Mouse (Mus musculus) midbrain, postnatal 0 days (tissue): Measurements from ENCODE around the gene H1fx. TPM values are rescaled to one million over a fixed set of nuclear protein-coding genes. Genes with fewer than 3 reads are reported as not detected.

ENCODE experiments used
- ATAC-seq: fragments of 200-750 bp; cut with Nextera tagmentation; 2 replicates; pipeline ENCODE4 v1.8.0; 2017; ENCODE audit warnings: moderate number of reproducible peaks, mild to moderate bottlenecking, moderate TSS enrichment, moderate library complexity; ENCODE audit not compliant: low FRiP score
- DNase-seq: peaks from one replicate; pipeline ENCODE4 v3.0.0-alpha.2; 2015; ENCODE audit warnings: low spot score
- H3K27ac ChIP-seq: fragments of 300-500 bp; sonication (generic); 2 replicates; pipeline ENCODE4 v1.5.1; 2014; ENCODE audit warnings: low read depth, mild to moderate bottlenecking, low read length, mixed read lengths
- H3K27me3 ChIP-seq: fragments of 300-500 bp; sonication (generic); 2 replicates; pipeline ENCODE4 v1.6.1; 2014; ENCODE audit warnings: low read length, control low read depth, mixed read lengths; ENCODE audit not compliant: insufficient read depth
- H3K36me3 ChIP-seq: fragments of 300-500 bp; sonication (generic); 2 replicates; pipeline ENCODE4 v1.6.1; 2014; ENCODE audit warnings: low read length, control low read depth, mixed read lengths; ENCODE audit not compliant: insufficient read depth
- H3K4me1 ChIP-seq: fragments of 300-500 bp; sonication (generic); 2 replicates; pipeline ENCODE4 v1.6.1; 2014; ENCODE audit warnings: mild to moderate bottlenecking, control low read depth, antibody characterized with exemption, low read length, mixed read lengths; ENCODE audit not compliant: insufficient read depth
- H3K4me2 ChIP-seq: fragments of 300-500 bp; sonication (generic); 2 replicates; pipeline ENCODE4 v1.6.1; 2014; ENCODE audit warnings: low read depth, mild to moderate bottlenecking, low read length, mixed read lengths; ENCODE audit not compliant: poor library complexity, severe bottlenecking
- H3K4me3 ChIP-seq: fragments of 300-500 bp; sonication (generic); 2 replicates; pipeline ENCODE4 v1.5.1; 2014; ENCODE audit warnings: low read depth, mild to moderate bottlenecking, low read length, moderate library complexity
- H3K9ac ChIP-seq: fragments of 300-500 bp; sonication (generic); replicated peaks from 2 replicates; pipeline ENCODE4 v1.6.1; 2014; ENCODE audit warnings: mild to moderate bottlenecking, low read length, moderate library complexity, mixed read lengths; ENCODE audit not compliant: poor library complexity, severe bottlenecking
- H3K9me3 ChIP-seq: fragments of 300-500 bp; sonication (generic); 2 replicates; pipeline ENCODE4 v1.6.1; 2016; ENCODE audit warnings: low read length, control low read depth
- CTCF ChIP-seq: IDR thresholded peaks from 2 replicates; pipeline ENCODE4 v1.5.1; 2016; ENCODE audit warnings: antibody characterized with exemption, mild to moderate bottlenecking
- WGBS: fragments of 180-500 bp; shearing (Covaris S2); extraction: QIAGEN DNeasy Blood & Tissue Kit; methylation state at CpG from one replicate; pipeline ENCODE4 v1.1.7; 2014; 5-methylcytosine and 5-hydroxymethylcytosine counted together
- microRNA-seq: library from miRNA; unstranded; fragments of <30 nt; microRNA quantifications from one replicate; pipeline ENCODE4, GENCODE M21; 2016; ENCODE audit warnings: borderline number of aligned reads
- polyA plus RNA-seq: library from polyadenylated mRNA; unstranded; fragments of >200 nt; fragmentation: Nextera tagmentation; extraction: Ambion mirVana; gene quantifications from 2 replicates; pipeline ENCODE4 v1.2.1, GENCODE M21; 2015
- total RNA-seq: library from RNA; depleted of rRNA; stranded (reverse); fragments of >200 nt; gene quantifications from 2 replicates; pipeline ENCODE4 v1.2.3, GENCODE M21; 2014; rRNA removed

Gene H1fx
- total and polyA plus RNA-seq, 2 experiments from 2014 or later, result 22.7 to 52.8 TPM

GRCm38 (mm10) chr6:87935037-87935436 lies 46.4 kb downstream of the H1fx start:
- no peaks in the 10 kb centered on the region for H3K9me3 ChIP-seq
- H3K36me3 ChIP-seq, result peaks cover 42% of the 10 kb centered on the region
- no peak for ATAC-seq
- no peak overlapping the region for H3K4me2 ChIP-seq
- no peak for DNase-seq
- no peak overlapping the region for H3K4me3 ChIP-seq
- H3K27ac ChIP-seq, result no peak overlapping the region
- no peak for TF ChIP-seq CTCF
- H3K4me1 ChIP-seq, result no peaks in the 10 kb centered on the region
- no peaks in the 10 kb centered on the region for H3K27me3 ChIP-seq
- no peak overlapping the region for H3K9ac ChIP-seq
- 87% methylated on average over 5 of the region's 5 CpGs for WGBS

Small RNAs within 50 kb of the gene (microRNA-seq; reads per million reads assigned to microRNA genes)
- gene Gm47286, result not detected

Other genes with a start within 250 kb of the H1fx start
- gene Gp9, start 203.6 kb downstream of the H1fx start, total RNA-seq, result 1.7 TPM in 1 of 2 replicates, not detected in the other
- gene Gp9, start 203.6 kb downstream of the H1fx start, polyA plus RNA-seq, result not detected in 2 replicates
- gene Rab43, start 169.5 kb downstream of the H1fx start, total RNA-seq, result 23.2 and 31.6 TPM in 2 replicates
- 7.7 and 9.9 TPM in 2 replicates for gene Rab43, start 169.5 kb downstream of the H1fx start, polyA plus RNA-seq
- 5.4 TPM in 1 of 2 replicates, not detected in the other for gene Gm45140, start 145.8 kb downstream of the H1fx start, total RNA-seq
- 1.2 and 1.8 TPM in 2 replicates for gene Gm45140, start 145.8 kb downstream of the H1fx start, polyA plus RNA-seq
- gene Isy1, start 142.8 kb downstream of the H1fx start, total RNA-seq, result 21.7 and 22.5 TPM in 2 replicates
- 20.7 and 25.9 TPM in 2 replicates for gene Isy1, start 142.8 kb downstream of the H1fx start, polyA plus RNA-seq
- gene Cnbp, start 130.5 kb downstream of the H1fx start, total RNA-seq, result 178 and 197 TPM in 2 replicates
- gene Cnbp, start 130.5 kb downstream of the H1fx start, polyA plus RNA-seq, result 550 and 577 TPM in 2 replicates
- gene Copg1, start 93.8 kb downstream of the H1fx start, total RNA-seq, result 202 and 226 TPM in 2 replicates
- 191 and 216 TPM in 2 replicates for gene Copg1, start 93.8 kb downstream of the H1fx start, polyA plus RNA-seq
- 30.7 and 33.0 TPM in 2 replicates for gene Hmces, start 67.7 kb downstream of the H1fx start, total RNA-seq
- 34.6 and 35.5 TPM in 2 replicates for gene Hmces, start 67.7 kb downstream of the H1fx start, polyA plus RNA-seq
- 87.5 and 103 TPM in 2 replicates for gene Rab7, start 63.6 kb upstream of the H1fx start, total RNA-seq
- 356 and 379 TPM in 2 replicates for gene Rab7, start 63.6 kb upstream of the H1fx start, polyA plus RNA-seq
- gene Rpn1, start 102.8 kb upstream of the H1fx start, total RNA-seq, result 196 and 198 TPM in 2 replicates
- gene Rpn1, start 102.8 kb upstream of the H1fx start, polyA plus RNA-seq, result 252 and 261 TPM in 2 replicates
- gene Gata2, start 212.3 kb upstream of the H1fx start, total RNA-seq, result 9.2 and 19.3 TPM in 2 replicates
- gene Gata2, start 212.3 kb upstream of the H1fx start, polyA plus RNA-seq, result 17.2 and 18.5 TPM in 2 replicates
- gene Dnajb8, start 240.6 kb upstream of the H1fx start, total RNA-seq, result not detected in 2 replicates
- not detected in 2 replicates for gene Dnajb8, start 240.6 kb upstream of the H1fx start, polyA plus RNA-seq